ENCODE assay signal across 8 mouse cellular contexts in genomic region chr9:50767531-50768106, GRCm38 (mm10). TPM values are rescaled to one million over a fixed set of nuclear protein-coding genes. Genes with fewer than 3 reads are reported as not detected.
DNase-seq lines count a peak whose midpoint lies in the region; ATAC-seq lines count a peak whose summit lies in the region.

No protein-coding gene starts in this region.

- WGBS in neural tube, embryonic 11.5 days: 8% methylated on average over 17 of the region's 17 CpGs
- 6% methylated on average over 17 of the region's 17 CpGs for WGBS in embryonic facial prominence, embryonic 14.5 days
- 6% methylated on average over 17 of the region's 17 CpGs for WGBS in hindbrain, embryonic 16.5 days
- 6% methylated on average over 17 of the region's 17 CpGs for WGBS in midbrain, embryonic 15.5 days

- H3K36me3 ChIP-seq in neural tube, embryonic 11.5 days (ENCODE audit: control insufficient read depth, insufficient read depth, low read length): no peaks in the 10 kb centered on the region
- H3K36me3 ChIP-seq in embryonic facial prominence, embryonic 14.5 days (ENCODE audit: control insufficient read depth, insufficient read depth, low read length): peaks cover 17% of the 10 kb centered on the region; the same call in 1 of the 2 replicates
- no peaks in the 10 kb centered on the region for H3K36me3 ChIP-seq in hindbrain, embryonic 16.5 days (ENCODE audit: control insufficient read depth, insufficient read depth, low read length)
- H3K36me3 ChIP-seq in midbrain, embryonic 15.5 days (replicated peaks): no peaks in the 10 kb centered on the region

- no peak overlapping the region for H3K27ac ChIP-seq in neural tube, embryonic 11.5 days (ENCODE audit: low read depth, low read length)
- H3K27ac ChIP-seq in embryonic facial prominence, embryonic 14.5 days (replicated peaks; ENCODE audit: low read depth, low read length): peak overlapping the region; percentile 91
- H3K27ac ChIP-seq in hindbrain, embryonic 16.5 days (ENCODE audit: low read depth, low read length): peak overlapping the region; percentile 89
- peak overlapping the region; percentile 90 for H3K27ac ChIP-seq in midbrain, embryonic 15.5 days

- H3K4me2 ChIP-seq in neural tube, embryonic 11.5 days (ENCODE audit: low read depth): peak overlapping the region; percentile 71
- peak overlapping the region; percentile 69 for H3K4me2 ChIP-seq in embryonic facial prominence, embryonic 14.5 days (ENCODE audit: low read depth, low read length)
- peak overlapping the region; percentile 88 for H3K4me2 ChIP-seq in hindbrain, embryonic 16.5 days (ENCODE audit: low read length)
- H3K4me2 ChIP-seq in midbrain, embryonic 15.5 days: peak overlapping the region; percentile 84

- H3K9me3 ChIP-seq in neural tube, embryonic 11.5 days (ENCODE audit: control insufficient read depth, low read length): no peaks in the 10 kb centered on the region
- no peaks in the 10 kb centered on the region for H3K9me3 ChIP-seq in embryonic facial prominence, embryonic 14.5 days (ENCODE audit: control insufficient read depth, low read length)
- no peaks in the 10 kb centered on the region for H3K9me3 ChIP-seq in hindbrain, embryonic 16.5 days (ENCODE audit: control insufficient read depth, low read length)
- no peaks in the 10 kb centered on the region for H3K9me3 ChIP-seq in midbrain, embryonic 15.5 days

- peak overlapping the region; percentile 65 for H3K9ac ChIP-seq in neural tube, embryonic 11.5 days (ENCODE audit: low read length)
- H3K9ac ChIP-seq in embryonic facial prominence, embryonic 14.5 days (ENCODE audit: low read depth, low read length): peak overlapping the region; percentile 70
- peak overlapping the region; percentile 75 for H3K9ac ChIP-seq in hindbrain, embryonic 16.5 days (ENCODE audit: low read depth, low read length)
- H3K9ac ChIP-seq in midbrain, embryonic 15.5 days: peak overlapping the region; percentile 70

- H3K27me3 ChIP-seq in neural tube, embryonic 11.5 days (ENCODE audit: control insufficient read depth, insufficient read depth, low read length): no peaks in the 10 kb centered on the region
- no peaks in the 10 kb centered on the region for H3K27me3 ChIP-seq in embryonic facial prominence, embryonic 14.5 days (replicated peaks; ENCODE audit: control insufficient read depth, insufficient read depth, low read length)
- no peaks in the 10 kb centered on the region for H3K27me3 ChIP-seq in hindbrain, embryonic 16.5 days (replicated peaks; ENCODE audit: control insufficient read depth, insufficient read depth, low read length)
- H3K27me3 ChIP-seq in midbrain, embryonic 15.5 days (replicated peaks): no peaks in the 10 kb centered on the region

- peak overlapping the region; percentile 59 for H3K4me3 ChIP-seq in neural tube, embryonic 11.5 days (ENCODE audit: low read depth, low read length)
- H3K4me3 ChIP-seq in embryonic facial prominence, embryonic 14.5 days (ENCODE audit: low read depth, low read length): peak overlapping the region; percentile 60
- H3K4me3 ChIP-seq in hindbrain, embryonic 16.5 days (ENCODE audit: low read length): peak overlapping the region; percentile 72
- peak overlapping the region; percentile 70 for H3K4me3 ChIP-seq in midbrain, embryonic 15.5 days

- DNase-seq in neural tube, embryonic 11.5 days (ENCODE audit: low spot score): no peak
- no peak for DNase-seq in neural tube, embryonic 10.5 days (ENCODE audit: extremely low spot score, low spot score)
- DNase-seq in embryonic facial prominence, embryonic 14.5 days (ENCODE audit: low spot score): no peak
- DNase-seq in spleen, postnatal 36 days (ENCODE audit: low spot score in 2 of 2): no peak
- DNase-seq in left cerebral cortex, adult 9 months (ENCODE audit: low spot score in 2 of 2): no peak

- ATAC-seq in neural tube, embryonic 11.5 days (ENCODE audit: insufficient read depth, low FRiP score, low TSS enrichment): no peak
- no peak for ATAC-seq in embryonic facial prominence, embryonic 14.5 days (ENCODE audit: low read depth)
- peak; percentile 63 for ATAC-seq in hindbrain, embryonic 16.5 days
- peak; percentile 83 for ATAC-seq in midbrain, embryonic 15.5 days (replicated peaks)
- ATAC-seq in megakaryocyte progenitor cell, adult 5-6 weeks (replicated peaks; ENCODE audit: poor library complexity): no peak

- H3K4me1 ChIP-seq in neural tube, embryonic 11.5 days (ENCODE audit: control insufficient read depth, insufficient read depth, low read length): no peaks in the 10 kb centered on the region; the same call in 1 of the 2 replicates
- peaks cover 6% of the 10 kb centered on the region; the same call in 1 of the 2 replicates for H3K4me1 ChIP-seq in embryonic facial prominence, embryonic 14.5 days (ENCODE audit: control insufficient read depth, insufficient read depth, low read length)
- peaks cover 7% of the 10 kb centered on the region for H3K4me1 ChIP-seq in hindbrain, embryonic 16.5 days (ENCODE audit: control insufficient read depth, insufficient read depth, low read depth, low read length)
- peaks cover 27% of the 10 kb centered on the region for H3K4me1 ChIP-seq in midbrain, embryonic 15.5 days

RNA-seq across cellular contexts. Expression of gene Fdxacb1, which starts 0.4 kb away (rescaled TPM):
- polyA plus RNA-seq in neural tube, embryonic 11.5 days (2014; fragmentation: Nextera tagmentation; extraction: Ambion mirVana): 10.5 and 10.6 TPM in 2 replicates
- polyA plus RNA-seq in embryonic facial prominence, embryonic 14.5 days (2014; fragmentation: Nextera tagmentation; extraction: Ambion mirVana): 10.2 and 14.2 TPM in 2 replicates
- 10.7 and 11.1 TPM in 2 replicates for polyA plus RNA-seq in hindbrain, embryonic 16.5 days (2015; fragmentation: Nextera tagmentation; extraction: Ambion mirVana)
- 12.0 and 12.3 TPM in 2 replicates for polyA plus RNA-seq in midbrain, embryonic 15.5 days (2015; fragmentation: Nextera tagmentation; extraction: Ambion mirVana)
- 6.9 and 7.8 TPM in 2 replicates for total RNA-seq in megakaryocyte progenitor cell, adult 5-6 weeks (2015)
- 6.0 and 7.0 TPM in 2 replicates for total RNA-seq in megakaryocyte progenitor cell, adult 5-6 weeks (2017)

RNA-seq across cellular contexts. Expression of gene Alg9, which starts 7.2 kb away (rescaled TPM):
- polyA plus RNA-seq in neural tube, embryonic 11.5 days (2014; fragmentation: Nextera tagmentation; extraction: Ambion mirVana): 46.3 and 46.9 TPM in 2 replicates
- polyA plus RNA-seq in embryonic facial prominence, embryonic 14.5 days (2014; fragmentation: Nextera tagmentation; extraction: Ambion mirVana): 35.7 and 38.2 TPM in 2 replicates
- 57.9 and 65.7 TPM in 2 replicates for polyA plus RNA-seq in hindbrain, embryonic 16.5 days (2015; fragmentation: Nextera tagmentation; extraction: Ambion mirVana)
- polyA plus RNA-seq in midbrain, embryonic 15.5 days (2015; fragmentation: Nextera tagmentation; extraction: Ambion mirVana): 60.3 and 63.1 TPM in 2 replicates
- 23.2 and 30.8 TPM in 2 replicates for total RNA-seq in megakaryocyte progenitor cell, adult 5-6 weeks (2015)
- 21.4 and 24.7 TPM in 2 replicates for total RNA-seq in megakaryocyte progenitor cell, adult 5-6 weeks (2017)

RNA-seq across cellular contexts. Expression of gene 1110032A03Rik, which starts 7.7 kb away (rescaled TPM):
- polyA plus RNA-seq in neural tube, embryonic 11.5 days (2014; fragmentation: Nextera tagmentation; extraction: Ambion mirVana): 34.2 and 43.1 TPM in 2 replicates
- 32.5 and 41.2 TPM in 2 replicates for polyA plus RNA-seq in embryonic facial prominence, embryonic 14.5 days (2014; fragmentation: Nextera tagmentation; extraction: Ambion mirVana)
- polyA plus RNA-seq in hindbrain, embryonic 16.5 days (2015; fragmentation: Nextera tagmentation; extraction: Ambion mirVana): 57.7 and 61.7 TPM in 2 replicates
- 52.3 TPM in 2 replicates for polyA plus RNA-seq in midbrain, embryonic 15.5 days (2015; fragmentation: Nextera tagmentation; extraction: Ambion mirVana)
- 19.5 and 19.7 TPM in 2 replicates for total RNA-seq in megakaryocyte progenitor cell, adult 5-6 weeks (2015)
- total RNA-seq in megakaryocyte progenitor cell, adult 5-6 weeks (2017): 13.3 and 16.4 TPM in 2 replicates

RNA-seq across cellular contexts. Expression of gene Hspb2, which starts 15.5 kb away (rescaled TPM):
- 8.4 and 8.6 TPM in 2 replicates for polyA plus RNA-seq in neural tube, embryonic 11.5 days (2014; fragmentation: Nextera tagmentation; extraction: Ambion mirVana)
- polyA plus RNA-seq in embryonic facial prominence, embryonic 14.5 days (2014; fragmentation: Nextera tagmentation; extraction: Ambion mirVana): 112 and 136 TPM in 2 replicates
- polyA plus RNA-seq in hindbrain, embryonic 16.5 days (2015; fragmentation: Nextera tagmentation; extraction: Ambion mirVana): 1.1 and 5.2 TPM in 2 replicates
- polyA plus RNA-seq in midbrain, embryonic 15.5 days (2015; fragmentation: Nextera tagmentation; extraction: Ambion mirVana): 0.87 and 1.1 TPM in 2 replicates
- total RNA-seq in megakaryocyte progenitor cell, adult 5-6 weeks (2015): not detected in 2 replicates
- total RNA-seq in megakaryocyte progenitor cell, adult 5-6 weeks (2017): not detected in 2 replicates

RNA-seq across cellular contexts. Expression of gene Cryab, which starts 16.5 kb away (rescaled TPM):
- 12.8 and 14.4 TPM in 2 replicates for polyA plus RNA-seq in neural tube, embryonic 11.5 days (2014; fragmentation: Nextera tagmentation; extraction: Ambion mirVana)
- 218 and 275 TPM in 2 replicates for polyA plus RNA-seq in embryonic facial prominence, embryonic 14.5 days (2014; fragmentation: Nextera tagmentation; extraction: Ambion mirVana)
- 16.3 and 20.9 TPM in 2 replicates for polyA plus RNA-seq in hindbrain, embryonic 16.5 days (2015; fragmentation: Nextera tagmentation; extraction: Ambion mirVana)
- 10.7 and 11.8 TPM in 2 replicates for polyA plus RNA-seq in midbrain, embryonic 15.5 days (2015; fragmentation: Nextera tagmentation; extraction: Ambion mirVana)
- 0.71 and 0.99 TPM in 2 replicates for total RNA-seq in megakaryocyte progenitor cell, adult 5-6 weeks (2015)
- total RNA-seq in megakaryocyte progenitor cell, adult 5-6 weeks (2017): 0.34 and 0.54 TPM in 2 replicates

Comparison
In these comparisons a context has a peak if more than half of its experiments do, and no peak if none do; other contexts are left out.
1. ATAC-seq: peak in hindbrain, embryonic 16.5 days (single experiment) and midbrain, embryonic 15.5 days (single experiment); none in neural tube, embryonic 11.5 days (single experiment), embryonic facial prominence, embryonic 14.5 days (single experiment) and megakaryocyte progenitor cell, adult 5-6 weeks (single experiment).
2. Peak in every context shown above with its lines, with median percentiles within 50 percentile points of each other: H3K4me2 ChIP-seq, H3K4me3 ChIP-seq and H3K9ac ChIP-seq.